Mouse (Mus musculus) kidney, postnatal 0 days (tissue): Measurements from ENCODE around the gene Gm14418. TPM values are rescaled to one million over a fixed set of nuclear protein-coding genes. Genes with fewer than 3 reads are reported as not detected.
"Not testable (repeated sequence)": the region's sequence is repeated elsewhere in the genome, so short reads cannot be mapped to it uniquely, and the experiment has no call there.

Experiments
- ATAC-seq: fragments of 200-750 bp; cut with Nextera tagmentation; replicated peaks from 2 replicates; pipeline ENCODE4 v1.8.0; 2017; ENCODE audit warnings: low read depth, moderate number of reproducible peaks, moderate TSS enrichment, moderate library complexity; ENCODE audit not compliant: low FRiP score
- DNase-seq: peaks from one replicate; pipeline ENCODE4 v3.0.0-alpha.2; 2016; ENCODE audit warnings: low spot score
- H3K27ac ChIP-seq: fragments of 300-500 bp; sonication (generic); 2 replicates; pipeline ENCODE4 v1.5.1; 2014; ENCODE audit warnings: mild to moderate bottlenecking
- H3K27me3 ChIP-seq: fragments of 300-500 bp; sonication (generic); 2 replicates; pipeline ENCODE4 v1.6.1; 2014; ENCODE audit warnings: low read length, mixed read lengths; ENCODE audit not compliant: insufficient read depth
- H3K36me3 ChIP-seq: fragments of 300-500 bp; sonication (generic); 2 replicates; pipeline ENCODE4 v1.6.1; 2014; ENCODE audit warnings: low read length, mixed read lengths; ENCODE audit not compliant: insufficient read depth
- H3K4me1 ChIP-seq: fragments of 300-500 bp; sonication (generic); replicated peaks from 2 replicates; pipeline ENCODE4 v1.6.1; 2014; ENCODE audit warnings: antibody characterized with exemption, low read length, mixed read lengths; ENCODE audit not compliant: insufficient read depth
- H3K4me2 ChIP-seq: fragments of 300-500 bp; sonication (generic); 2 replicates; pipeline ENCODE4 v1.6.1; 2014; ENCODE audit warnings: mild to moderate bottlenecking, low read length, moderate library complexity, mixed read lengths
- H3K4me3 ChIP-seq: fragments of 300-500 bp; sonication (generic); replicated peaks from 2 replicates; pipeline ENCODE4 v1.5.1; 2014; ENCODE audit warnings: low read depth, low read length
- H3K9ac ChIP-seq: fragments of 300-500 bp; sonication (generic); 2 replicates; pipeline ENCODE4 v1.6.1; 2014; ENCODE audit warnings: low read depth, low read length
- H3K9me3 ChIP-seq: fragments of 300-500 bp; sonication (generic); replicated peaks from 2 replicates; pipeline ENCODE4 v1.6.1; 2016; ENCODE audit warnings: low read length, inconsistent platforms, mixed read lengths
- WGBS: fragments of 180-500 bp; shearing (Covaris S2); extraction: QIAGEN DNeasy Blood & Tissue Kit; methylation state at CpG from one replicate; pipeline ENCODE4 v1.1.7; 2014; 5-methylcytosine and 5-hydroxymethylcytosine counted together
- polyA plus RNA-seq: library from polyadenylated mRNA; unstranded; fragments of >200 nt; fragmentation: Nextera tagmentation; extraction: Ambion mirVana; gene quantifications from 2 replicates; pipeline ENCODE4 v1.2.1, GENCODE M21; 2015

Gm14418 gene
- 10.5 and 12.0 TPM in 2 replicates for polyA plus RNA-seq

DNA sequence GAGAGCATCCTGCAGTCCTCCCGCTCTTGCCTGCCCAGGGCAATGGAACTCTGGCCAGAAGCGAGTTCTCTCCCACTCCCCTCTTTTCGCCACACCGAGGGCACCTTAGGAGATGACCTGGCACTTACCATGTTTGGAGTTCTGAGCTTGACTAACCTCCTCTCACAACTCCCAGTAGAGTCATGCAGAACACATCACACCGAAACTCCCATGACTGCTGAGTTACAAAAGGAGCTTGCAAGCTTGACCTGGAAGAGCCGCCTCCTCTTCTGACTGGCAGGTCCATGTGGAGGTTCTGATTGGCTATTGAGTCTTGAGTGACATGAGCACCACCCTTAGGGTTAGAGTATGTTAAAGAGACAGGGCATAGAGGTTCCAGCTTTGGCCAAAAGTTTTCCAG lies at the start of gene Gm14418:
Gm14418 (minus strand) TSS at position 225 of the 400 bp plus-strand sequence.
- H3K9me3 ChIP-seq, H3K27ac ChIP-seq, H3K27me3 ChIP-seq, H3K4me1 ChIP-seq, H3K4me3 ChIP-seq, H3K9ac ChIP-seq, H3K36me3 ChIP-seq, ATAC-seq: not testable (repeated sequence)
- peak; percentile 0 for DNase-seq
- peak within 1 kb of the TSS; percentile 27; the same call in 1 of the 2 replicates for H3K4me2 ChIP-seq
- 41% methylated on average over 6 of the region's 6 CpGs for WGBS

Other genes with a start within 250 kb of the Gm14418 start
- 24.9 and 29.3 TPM in 2 replicates for gene Gm14410, start 191.9 kb downstream of the Gm14418 start, polyA plus RNA-seq
- not detected in 2 replicates for gene Gm14409, start 131.3 kb downstream of the Gm14418 start, polyA plus RNA-seq
- gene Gm14412, start 74.0 kb downstream of the Gm14418 start, polyA plus RNA-seq, result 0.24 and 0.26 TPM in 2 replicates
- gene Zfp970, start 66.4 kb upstream of the Gm14418 start, polyA plus RNA-seq, result 9.9 and 10.2 TPM in 2 replicates
- gene Gm14403, start 99.9 kb upstream of the Gm14418 start, polyA plus RNA-seq, result 4.7 and 5.0 TPM in 2 replicates
- not detected in 2 replicates for gene Gm14406, start 179.9 kb upstream of the Gm14418 start, polyA plus RNA-seq